Mouse (Mus musculus): ENCODE data around the gene Myef2.

- no peak for TF ChIP-seq POLR2A (IDR thresholded peaks at IDR 0.05; ENCODE audit: low read depth, low read length)
- no peak for TF ChIP-seq CTCF (IDR thresholded peaks at IDR 0.05; ENCODE audit: extremely low read depth, insufficient read depth, insufficient read length, insufficient replicate concordance)
Observed at GRCm38 (mm10) chr2:125136846-125137245, 13.4 kb upstream of the Myef2 start.
